Mouse (Mus musculus) embryonic facial prominence, embryonic 11.5 days (tissue): ENCODE measurements at regions not wholly inside any gene's neighbourhood (a gene's known extent, or its start where the extent isn't known, plus 50 kb on each side); places are given as distances from the start of the nearest gene placed in this dataset.

Source experiments
- ATAC-seq: fragments of 200-750 bp; cut with Nextera tagmentation; replicated peaks from 2 replicates; pipeline ENCODE4 v1.8.0; 2017; ENCODE audit warnings: low read depth; ENCODE audit not compliant: insufficient number of reproducible peaks, low FRiP score, low TSS enrichment
- DNase-seq: peaks from one replicate; pipeline ENCODE4 v3.0.0-alpha.2; 2015; ENCODE audit warnings: low spot score
- H3K27ac ChIP-seq: fragments of 300-500 bp; sonication (generic); replicated peaks from 2 replicates; pipeline ENCODE4 v1.5.1; 2014; ENCODE audit warnings: mild to moderate bottlenecking, low read depth, low read length, control low read depth
- H3K27me3 ChIP-seq: fragments of 300-500 bp; sonication (generic); 2 replicates; pipeline ENCODE4 v1.6.1; 2014; ENCODE audit warnings: mild to moderate bottlenecking, low read length, moderate library complexity, mixed read lengths; ENCODE audit not compliant: control insufficient read depth, insufficient read depth
- H3K36me3 ChIP-seq: fragments of 300-500 bp; sonication (generic); replicated peaks from 2 replicates; pipeline ENCODE4 v1.6.1; 2014; ENCODE audit warnings: low read depth, mild to moderate bottlenecking, low read length, moderate library complexity, mixed read lengths; ENCODE audit not compliant: control insufficient read depth, insufficient read depth
- H3K4me1 ChIP-seq: fragments of 300-500 bp; sonication (generic); 2 replicates; pipeline ENCODE4 v1.6.1; 2014; ENCODE audit warnings: low read length, mixed read lengths; ENCODE audit not compliant: control insufficient read depth, insufficient read depth
- H3K4me2 ChIP-seq: fragments of 300-500 bp; sonication (generic); 2 replicates; pipeline ENCODE4 v1.6.1; 2014; ENCODE audit warnings: low read depth, mild to moderate bottlenecking, control low read depth, low read length, moderate library complexity
- H3K4me3 ChIP-seq: fragments of 300-500 bp; sonication (generic); 2 replicates; pipeline ENCODE4 v1.5.1; 2014; ENCODE audit warnings: low read depth, low read length, control low read depth
- H3K9ac ChIP-seq: fragments of 300-500 bp; sonication (generic); replicated peaks from 2 replicates; pipeline ENCODE4 v1.6.1; 2014; ENCODE audit warnings: mild to moderate bottlenecking, control low read depth, low read length
- H3K9me3 ChIP-seq: fragments of 300-500 bp; sonication (generic); replicated peaks from 2 replicates; pipeline ENCODE4 v1.6.1; 2016; ENCODE audit warnings: mild to moderate bottlenecking, low read length, inconsistent platforms, mixed read lengths; ENCODE audit not compliant: control insufficient read depth
- WGBS: fragments of 180-500 bp; shearing (Covaris S2); extraction: QIAGEN DNeasy Blood & Tissue Kit; methylation state at CpG from one replicate; pipeline ENCODE4 v1.1.7; 2014; 5-methylcytosine and 5-hydroxymethylcytosine counted together

GRCm38 (mm10) chr17:48774172-48774890, 157.8 kb upstream of the Lrfn2 start:
- no peak overlapping the region for H3K9ac ChIP-seq
- H3K27ac ChIP-seq, result no peak overlapping the region
- no peaks in the 10 kb centered on the region for H3K9me3 ChIP-seq
- no peaks in the 10 kb centered on the region for H3K27me3 ChIP-seq
- ATAC-seq (0 out of 2 replicates have a peak, but pooled peaks have one; percentile 45), DNase-seq (peak; percentile 26)
- H3K4me3 ChIP-seq, result no peak overlapping the region
- no peaks in the 10 kb centered on the region for H3K36me3 ChIP-seq
- 17% methylated on average over 15 of the region's 15 CpGs for WGBS
- no peak overlapping the region for H3K4me2 ChIP-seq
- no peaks in the 10 kb centered on the region; the same call in 1 of the 2 replicates for H3K4me1 ChIP-seq

DNA sequence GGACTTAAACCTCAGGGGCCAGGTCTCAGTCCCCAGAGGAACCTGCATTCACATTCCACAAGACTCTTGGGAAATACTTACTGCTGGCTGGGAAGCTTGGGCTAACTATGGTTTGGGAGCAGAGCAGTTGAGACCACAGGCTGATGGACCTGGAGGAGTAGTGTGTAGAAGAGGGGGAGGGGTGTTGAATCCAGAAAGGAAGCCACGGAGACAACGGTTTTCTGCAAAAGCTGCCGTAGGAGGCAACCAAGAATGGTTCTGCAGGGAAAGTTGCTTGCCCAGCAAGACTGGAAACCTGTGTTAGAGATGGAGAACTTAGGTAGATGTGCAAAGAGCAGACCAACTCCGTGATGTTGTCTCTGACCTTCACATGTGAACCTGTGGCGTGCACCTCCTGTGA, 156.7 kb upstream of the Lrfn2 start:
- Histone ChIP-seq H3K27me3 (no peaks in the 10 kb centered on the region), H3K4me3 (no peak overlapping the region), H3K4me1 (no peaks in the 10 kb centered on the region; the same call in 1 of the 2 replicates), H3K9ac (no peak overlapping the region), H3K36me3 (no peaks in the 10 kb centered on the region), H3K4me2 (no peak overlapping the region), H3K27ac (no peak overlapping the region), H3K9me3 (no peaks in the 10 kb centered on the region)
- ATAC-seq (no peak), DNase-seq (no peak)
- 79% methylated on average over 5 of the region's 5 CpGs for WGBS

DNA sequence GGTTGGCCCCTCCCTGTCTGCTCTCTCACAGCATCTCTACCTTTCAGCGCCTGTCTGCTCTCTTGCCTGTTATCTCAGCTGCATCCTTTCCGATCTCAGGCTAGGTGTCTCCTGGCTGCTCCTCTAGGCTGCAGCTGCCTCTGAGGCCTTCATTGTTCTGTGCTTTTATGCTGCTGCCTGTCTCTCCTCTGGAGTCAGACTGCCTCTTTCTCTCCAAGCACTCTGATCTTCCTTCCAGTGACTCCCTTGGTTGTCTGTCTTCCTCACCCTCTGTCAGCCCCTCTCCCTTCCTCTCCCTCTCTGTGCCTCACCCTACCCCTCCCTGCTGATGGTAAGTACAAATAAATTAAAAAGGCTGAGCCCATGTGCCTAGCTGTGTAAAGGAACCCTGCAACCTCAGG, 155.7 kb upstream of the Lrfn2 start:
- H3K9ac ChIP-seq, result no peak overlapping the region
- H3K36me3 ChIP-seq, result no peaks in the 10 kb centered on the region
- H3K27ac ChIP-seq, result no peak overlapping the region
- ATAC-seq, result peak; percentile 54; the same call in 1 of the 2 replicates
- 8% methylated on average over 2 of the region's 2 CpGs for WGBS
- no peaks in the 10 kb centered on the region for H3K9me3 ChIP-seq
- H3K4me2 ChIP-seq, result no peak overlapping the region
- no peaks in the 10 kb centered on the region for H3K27me3 ChIP-seq
- no peak for DNase-seq
- no peak overlapping the region for H3K4me3 ChIP-seq
- no peaks in the 10 kb centered on the region; the same call in 1 of the 2 replicates for H3K4me1 ChIP-seq

GRCm38 (mm10) chr17:48780217-48780616, 152.0 kb upstream of the Lrfn2 start:
- H3K27ac ChIP-seq, result no peak overlapping the region
- ATAC-seq (no peak), DNase-seq (no peak)
- WGBS, result 94% methylated on average over 7 of the region's 7 CpGs
- H3K4me3 ChIP-seq, result no peak overlapping the region
- no peaks in the 10 kb centered on the region for H3K36me3 ChIP-seq
- no peaks in the 10 kb centered on the region; the same call in 1 of the 2 replicates for H3K4me1 ChIP-seq
- H3K27me3 ChIP-seq, result no peaks in the 10 kb centered on the region
- H3K9me3 ChIP-seq, result no peaks in the 10 kb centered on the region
- no peak overlapping the region for H3K9ac ChIP-seq
- H3K4me2 ChIP-seq, result no peak overlapping the region

DNA sequence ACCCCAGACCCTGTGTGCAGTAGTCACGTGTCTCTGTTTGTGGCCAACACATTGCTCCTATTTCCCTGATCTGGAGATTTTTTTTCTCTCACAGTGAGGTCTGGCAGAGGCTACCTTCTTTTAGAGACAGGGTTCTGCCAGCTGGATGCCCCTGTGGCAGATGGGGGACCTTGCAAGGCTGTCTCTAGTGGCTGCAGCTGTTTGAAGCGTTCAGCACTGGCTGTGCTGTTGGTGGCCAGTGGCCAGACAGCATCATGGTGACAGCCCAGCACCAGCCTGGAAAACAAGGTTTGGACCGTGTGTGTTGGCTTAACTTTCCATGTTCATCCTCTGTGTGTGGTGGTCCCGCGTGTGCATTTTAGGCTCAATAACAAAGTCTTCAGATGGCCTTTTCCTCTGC, 147.8 kb upstream of the Lrfn2 start:
- no peak overlapping the region for H3K4me3 ChIP-seq
- WGBS, result 85% methylated on average over 5 of the region's 5 CpGs
- H3K36me3 ChIP-seq, result no peaks in the 10 kb centered on the region
- no peak overlapping the region for H3K4me2 ChIP-seq
- H3K4me1 ChIP-seq, result no peaks in the 10 kb centered on the region
- no peak overlapping the region for H3K27ac ChIP-seq
- no peak for ATAC-seq
- H3K9ac ChIP-seq, result no peak overlapping the region
- no peaks in the 10 kb centered on the region for H3K9me3 ChIP-seq
- DNase-seq, result no peak
- no peaks in the 10 kb centered on the region for H3K27me3 ChIP-seq

DNA sequence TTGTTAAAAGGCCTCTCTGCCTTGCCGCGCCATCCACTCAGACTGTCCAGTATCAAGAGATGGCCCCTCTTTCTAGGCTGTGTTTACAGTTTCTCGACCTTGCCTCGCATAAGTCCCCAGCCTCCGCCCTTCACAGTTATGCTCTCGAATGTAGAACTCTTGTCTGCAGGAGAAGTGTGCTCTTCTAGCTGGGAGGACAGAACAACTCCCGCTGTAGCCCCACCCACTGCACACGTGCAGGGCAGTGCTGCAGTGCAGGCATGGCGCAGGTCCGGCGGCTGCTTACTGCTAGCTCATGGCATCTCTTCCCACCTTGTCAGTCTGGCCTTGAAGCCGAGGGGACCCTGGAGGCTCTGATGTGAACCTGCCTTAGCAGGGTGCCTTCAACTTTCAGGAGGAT, 145.7 kb upstream of the Lrfn2 start:
- Histone ChIP-seq H3K27me3 (no peaks in the 10 kb centered on the region), H3K4me2 (no peak overlapping the region), H3K9ac (no peak overlapping the region), H3K27ac (no peak overlapping the region), H3K4me3 (no peak overlapping the region), H3K9me3 (no peaks in the 10 kb centered on the region), H3K4me1 (no peaks in the 10 kb centered on the region), H3K36me3 (no peaks in the 10 kb centered on the region)
- ATAC-seq (no peak), DNase-seq (no peak)
- WGBS, result 84% methylated on average over 12 of the region's 12 CpGs

DNA sequence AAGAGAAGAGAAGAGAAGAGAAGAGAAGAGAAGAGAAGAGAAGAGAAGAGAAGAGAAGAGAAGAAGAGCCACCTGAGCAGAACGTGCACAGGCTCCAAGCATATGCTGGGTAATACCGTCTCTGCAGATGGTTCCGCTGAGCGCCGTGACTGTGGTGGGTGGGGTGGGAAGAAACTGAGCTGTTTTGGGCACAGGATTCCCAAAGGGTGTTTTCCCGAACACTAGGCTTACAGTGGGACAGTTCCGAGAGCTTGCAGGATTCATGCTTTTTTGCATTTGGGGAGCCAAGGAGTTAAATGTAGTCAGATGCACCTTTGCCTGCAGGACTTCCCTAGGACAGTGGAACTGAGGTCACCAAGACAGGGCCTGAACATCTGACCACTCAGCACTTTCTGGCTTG, 142.3 kb upstream of the Lrfn2 start:
- Histone ChIP-seq H3K27ac (no peak overlapping the region), H3K9ac (no peak overlapping the region), H3K36me3 (no peaks in the 10 kb centered on the region), H3K4me3 (no peak overlapping the region), H3K4me2 (no peak overlapping the region), H3K9me3 (no peaks in the 10 kb centered on the region), H3K4me1 (no peaks in the 10 kb centered on the region), H3K27me3 (no peaks in the 10 kb centered on the region)
- ATAC-seq (no peak), DNase-seq (no peak)
- 86% methylated on average over 7 of the region's 7 CpGs for WGBS

DNA sequence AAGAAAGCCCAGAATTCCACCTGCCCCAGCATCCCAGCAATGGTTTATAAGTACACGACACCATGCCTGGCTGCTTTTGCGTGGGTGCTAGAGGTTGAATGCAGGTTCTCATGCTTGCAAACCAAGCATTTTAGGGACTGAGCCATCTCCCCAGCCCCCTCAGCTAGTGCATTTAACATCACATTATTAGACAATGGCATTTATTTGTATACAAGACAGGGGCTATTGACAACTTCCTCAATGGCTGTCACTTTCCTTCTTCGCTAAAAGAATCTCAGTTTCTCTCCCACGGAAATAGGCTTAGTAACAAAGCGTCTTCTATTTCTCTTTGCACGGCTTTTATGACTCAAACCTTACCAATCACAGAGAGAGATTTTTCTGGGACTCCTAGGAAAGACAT, 141.7 kb upstream of the Lrfn2 start:
- no peak for ATAC-seq
- WGBS, result 79% methylated on average over 6 of the region's 6 CpGs
- no peaks in the 10 kb centered on the region for H3K36me3 ChIP-seq
- H3K4me1 ChIP-seq, result no peaks in the 10 kb centered on the region
- H3K4me2 ChIP-seq, result no peak overlapping the region
- DNase-seq, result no peak
- H3K27me3 ChIP-seq, result no peaks in the 10 kb centered on the region
- H3K27ac ChIP-seq, result no peak overlapping the region
- H3K9me3 ChIP-seq, result no peaks in the 10 kb centered on the region
- no peak overlapping the region for H3K9ac ChIP-seq
- H3K4me3 ChIP-seq, result no peak overlapping the region
